Mouse (Mus musculus): ENCODE data around the gene Gm11938.
"Not testable (repeated sequence)": the region's sequence is repeated elsewhere in the genome, so short reads cannot be mapped to it uniquely, and the experiment has no call there.

Gm11938 gene

GRCm38 (mm10) chr11:99603208-99603607 is at the start of gene Gm11938:
Gm11938 (minus strand) TSS chr11:99603308.
- DNase-seq (ENCODE audit: extremely low read depth, low read depth, low spot score): not testable (repeated sequence)

GRCm38 (mm10) chr11:99650136-99650535 is 47.0 kb upstream of the Gm11938 start, which contains the start of gene Gm11555:
Gm11555 (minus strand) TSS chr11:99650236.
- DNase-seq (ENCODE audit: extremely low read depth, low read depth, low spot score): no peak

- DNase-seq (ENCODE audit: extremely low read depth, low read depth, low spot score): no peak
Measured at GRCm38 (mm10) chr11:99646444-99646843, 43.3 kb upstream of the Gm11938 start.

GRCm38 (mm10) chr11:99644351-99644750 is 41.2 kb upstream of the Gm11938 start:
- DNase-seq (ENCODE audit: extremely low read depth, low read depth, low spot score): no peak

- DNase-seq (ENCODE audit: extremely low read depth, low read depth, low spot score): not testable (repeated sequence)
Measured at GRCm38 (mm10) chr11:99643635-99644139, 40.6 kb upstream of the Gm11938 start, which contains the start of gene Krtap4-7. Krtap4-7 (minus strand) TSS chr11:99644089.

- DNase-seq (ENCODE audit: extremely low read depth, low read depth, low spot score): no peak
Measured at GRCm38 (mm10) chr11:99640926-99641325, 37.8 kb upstream of the Gm11938 start.

- DNase-seq (ENCODE audit: extremely low read depth, low read depth, low spot score): no peak
Measured at GRCm38 (mm10) chr11:99637086-99637485, 34.0 kb upstream of the Gm11938 start.

GRCm38 (mm10) chr11:99634653-99635134 is 31.6 kb upstream of the Gm11938 start, which contains the start of gene Krtap4-2:
Krtap4-2 (minus strand) TSS chr11:99635084.
- DNase-seq (ENCODE audit: extremely low read depth, low read depth, low spot score): no peak

GRCm38 (mm10) chr11:99633293-99633692 is 30.2 kb upstream of the Gm11938 start:
- no peak for DNase-seq (ENCODE audit: extremely low read depth, low read depth, low spot score)

- DNase-seq (ENCODE audit: extremely low read depth, low read depth, low spot score): no peak
Measured at GRCm38 (mm10) chr11:99630890-99631289, 27.8 kb upstream of the Gm11938 start.

GRCm38 (mm10) chr11:99628138-99628537 is 25.0 kb upstream of the Gm11938 start, which contains the start of gene Krtap4-1:
Krtap4-1 (minus strand) TSS chr11:99628238.
- no peak for DNase-seq (ENCODE audit: extremely low read depth, low read depth, low spot score)

- DNase-seq (ENCODE audit: extremely low read depth, low read depth, low spot score): no peak
Measured at GRCm38 (mm10) chr11:99620335-99620734, 17.2 kb upstream of the Gm11938 start, which contains the start of gene Gm11562. Gm11562 (minus strand) TSS chr11:99620435.

GRCm38 (mm10) chr11:99614796-99615363 is 11.8 kb upstream of the Gm11938 start, which contains the start of gene Krtap2-4:
Krtap2-4 (minus strand) TSS chr11:99614846.
- DNase-seq (ENCODE audit: extremely low read depth, low read depth, low spot score): no peak

GRCm38 (mm10) chr11:99610089-99610488 is 7.0 kb upstream of the Gm11938 start, which contains the start of gene Gm11937:
Gm11937 (minus strand) TSS chr11:99610189.
- DNase-seq (ENCODE audit: extremely low read depth, low read depth, low spot score): not testable (repeated sequence)

GRCm38 (mm10) chr11:99609126-99609525 is 6.0 kb upstream of the Gm11938 start:
- DNase-seq (ENCODE audit: extremely low read depth, low read depth, low spot score): no peak

GRCm38 (mm10) chr11:99597742-99598141 is 5.4 kb downstream of the Gm11938 start, which contains the start of gene Krtap9-3:
Krtap9-3 (minus strand) TSS chr11:99598105.
- not testable (repeated sequence) for DNase-seq (ENCODE audit: extremely low read depth, low read depth, low spot score)

- DNase-seq (ENCODE audit: extremely low read depth, low read depth, low spot score): no peak
Measured at GRCm38 (mm10) chr11:99590981-99591380, 12.1 kb downstream of the Gm11938 start, which contains the start of gene Krtap1-3. Krtap1-3 (minus strand) TSS chr11:99591339.

- DNase-seq (ENCODE audit: extremely low read depth, low read depth, low spot score): no peak
Measured at GRCm38 (mm10) chr11:99585096-99585495, 18.0 kb downstream of the Gm11938 start.

GRCm38 (mm10) chr11:99583245-99583704 is 19.8 kb downstream of the Gm11938 start, which contains the start of gene Krtap1-4:
Krtap1-4 (minus strand) TSS chr11:99583654.
- DNase-seq (ENCODE audit: extremely low read depth, low read depth, low spot score): no peak

GRCm38 (mm10) chr11:99581564-99581963 is 21.5 kb downstream of the Gm11938 start:
- no peak for DNase-seq (ENCODE audit: extremely low read depth, low read depth, low spot score)

- DNase-seq (ENCODE audit: extremely low read depth, low read depth, low spot score): no peak
Measured at GRCm38 (mm10) chr11:99581051-99581450, 22.1 kb downstream of the Gm11938 start.

GRCm38 (mm10) chr11:99580636-99581035 is 22.5 kb downstream of the Gm11938 start, which contains the start of gene Krtap1-5:
Krtap1-5 (minus strand) TSS chr11:99581016.
- no peak for DNase-seq (ENCODE audit: extremely low read depth, low read depth, low spot score)
